In the genomic region with DNA sequence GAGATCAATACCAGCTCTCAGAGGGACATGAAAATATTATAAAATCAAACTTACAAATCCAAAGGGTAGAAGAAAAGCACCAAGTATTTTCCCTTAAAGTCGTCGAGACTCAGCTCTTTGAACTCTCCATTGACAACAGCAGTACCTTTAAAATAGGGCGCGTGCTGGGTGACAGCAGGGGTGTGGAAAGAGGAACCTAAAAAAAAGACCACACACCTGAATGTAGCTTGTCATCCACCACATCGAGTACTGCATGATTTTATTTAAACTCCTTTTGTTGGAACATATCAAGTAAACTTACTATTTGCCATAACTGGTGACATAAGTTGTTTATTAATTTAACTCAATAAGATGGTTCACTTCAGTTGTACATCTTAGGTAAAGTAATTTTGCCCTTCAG, we compare ENCODE assay signal across 9 mouse cellular contexts.
"Had no signal": no experiment of that assay in that cellular context is flagged by ENCODE, and none has a peak within 500 bp of the region (broad histone marks: within the 10 kb centered on the region; RNA-seq: fewer than 3 reads in every experiment).

No protein-coding gene starts in this region.

- DNase-seq: kidney, adult 11 months; kidney, adult 9 months; kidney, postnatal 36 days; layer of hippocampus, adult 9-11 months; layer of hippocampus, postnatal 36 days; thymus, postnatal 4 days had no signal

- H3K27me3 ChIP-seq: limb, embryonic 12.5 days; midbrain, embryonic 12.5 days had no signal

- H3K4me2 ChIP-seq: limb, embryonic 12.5 days; midbrain, embryonic 12.5 days had no signal

- H3K9ac ChIP-seq: limb, embryonic 12.5 days; midbrain, embryonic 12.5 days had no signal

- H3K4me3 ChIP-seq: limb, embryonic 12.5 days; midbrain, embryonic 12.5 days had no signal

- H3K27ac ChIP-seq: kidney, postnatal 0 days; limb, embryonic 12.5 days; midbrain, embryonic 12.5 days had no signal

- H3K9me3 ChIP-seq: limb, embryonic 12.5 days; midbrain, embryonic 12.5 days had no signal
